Mouse (Mus musculus): ENCODE measurements around the gene Parpbp. TPM values are rescaled to one million over a fixed set of nuclear protein-coding genes. Genes with fewer than 3 reads are reported as not detected.

The Parpbp gene
- total RNA-seq, 2 experiments from 2014 or later, result 15.8 to 22.4 TPM

DNA sequence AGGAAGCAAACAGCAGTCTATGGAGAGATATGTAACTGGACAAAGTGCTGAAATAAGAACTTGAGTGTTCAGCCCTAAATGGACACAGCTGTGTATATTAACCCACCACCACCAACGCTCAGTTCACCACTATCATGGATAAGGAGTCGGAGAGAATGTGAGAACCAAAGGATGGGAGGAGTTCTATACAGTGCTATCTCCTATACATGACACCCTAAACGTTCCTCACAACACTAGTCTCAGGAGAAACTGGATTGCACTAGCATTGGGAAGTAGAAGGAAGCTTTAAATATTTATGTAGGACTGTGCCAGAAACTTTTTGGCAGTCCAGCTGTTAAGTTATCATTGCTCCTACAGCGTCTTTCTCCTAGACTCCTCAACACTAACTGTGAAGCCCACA is 102.4 kb downstream of the Parpbp start:
- no peak for ATAC-seq (replicated peaks; ENCODE audit: low FRiP score, low TSS enrichment, poor library complexity, severe bottlenecking)

Other genes starting within 250 kb of the Parpbp start
- gene Pmch, start 55.9 kb downstream of the Parpbp start, total RNA-seq (2014; fragmentation: Nextera tagmentation), result not detected in 2 replicates
- gene Pmch, start 55.9 kb downstream of the Parpbp start, total RNA-seq (2017), result not detected in 2 replicates
- gene Nup37, start 51 bp upstream of the Parpbp start, total RNA-seq (2014; fragmentation: Nextera tagmentation), result 39.6 and 50.6 TPM in 2 replicates
- 67.1 and 72.9 TPM in 2 replicates for gene Nup37, start 51 bp upstream of the Parpbp start, total RNA-seq (2017)
- 35.0 and 69.9 TPM in 2 replicates for gene Washc3, start 54.2 kb upstream of the Parpbp start, total RNA-seq (2014; fragmentation: Nextera tagmentation)
- 21.4 and 33.3 TPM in 2 replicates for gene Washc3, start 54.2 kb upstream of the Parpbp start, total RNA-seq (2017)
- not detected in 2 replicates for gene Dram1, start 232.1 kb upstream of the Parpbp start, total RNA-seq (2014; fragmentation: Nextera tagmentation)
- 0.76 and 0.80 TPM in 2 replicates for gene Dram1, start 232.1 kb upstream of the Parpbp start, total RNA-seq (2017)
- gene Gnptab, start 232.2 kb upstream of the Parpbp start, total RNA-seq (2014; fragmentation: Nextera tagmentation), result 37.1 and 44.4 TPM in 2 replicates
- gene Gnptab, start 232.2 kb upstream of the Parpbp start, total RNA-seq (2017), result 39.3 and 45.2 TPM in 2 replicates

All from megakaryocyte-erythroid progenitor cell, adult 5-6 weeks (primary cell).